Mouse (Mus musculus): ENCODE results near the gene Apobec3.

- TF ChIP-seq GATA1 (IDR thresholded peaks at IDR 0.05; ENCODE audit: low read length) (no peak), TAL1 (IDR thresholded peaks at IDR 0.05; ENCODE audit: low read length) (no peak)
These were observed 48.5 kb downstream of the Apobec3 start for GRCm38 (mm10) chr15:79939913-79940312.
